In genomic region chr10:93276349-93276763, GRCm38 (mm10) we compare ENCODE assay signal across 8 mouse cellular contexts. TPM values are rescaled to one million over a fixed set of nuclear protein-coding genes. Genes with fewer than 3 reads are reported as not detected.
DNase-seq lines count a peak whose midpoint lies in the region; ATAC-seq and TF ChIP-seq lines count a peak whose summit lies in the region.

No protein-coding gene starts in this region.

- peaks cover 44 to 68% of the 10 kb centered on the region in 2 experiments for H3K4me1 ChIP-seq in heart, embryonic 14.5 days (ENCODE audit: control insufficient read depth in 2 of 2, insufficient read depth in 2 of 2, low read length in 2 of 2)
- peaks cover 15% of the 10 kb centered on the region for H3K4me1 ChIP-seq in kidney, postnatal 0 days (replicated peaks; ENCODE audit: insufficient read depth, low read length)
- peaks cover 11% of the 10 kb centered on the region for H3K4me1 ChIP-seq in liver, embryonic 13.5 days (replicated peaks)
- H3K4me1 ChIP-seq in neural tube, embryonic 14.5 days (ENCODE audit: control insufficient read depth, insufficient read depth, low read length): peaks cover 25% of the 10 kb centered on the region

- H3K4me2 ChIP-seq in heart, embryonic 14.5 days (ENCODE audit: low read length): peak overlapping the region; percentile 58
- peak overlapping the region; percentile 41 for H3K4me2 ChIP-seq in kidney, postnatal 0 days (ENCODE audit: low read length)
- peak overlapping the region; percentile 47 for H3K4me2 ChIP-seq in liver, embryonic 13.5 days
- peak overlapping the region; percentile 47 for H3K4me2 ChIP-seq in neural tube, embryonic 14.5 days (ENCODE audit: low read depth, low read length)

- no peak for TF ChIP-seq CTCF in kidney, postnatal 0 days (IDR thresholded peaks at IDR 0.05; ENCODE audit: low read depth)

- ATAC-seq in heart, embryonic 14.5 days (ENCODE audit: insufficient number of reproducible peaks, insufficient read depth, low FRiP score, low read depth): 0 out of 2 replicates have a peak, but pooled peaks have one; percentile 42
- ATAC-seq in kidney, postnatal 0 days (replicated peaks; ENCODE audit: low FRiP score, low read depth): 0 out of 2 replicates have a peak, but pooled peaks have one; percentile 20
- ATAC-seq in liver, embryonic 13.5 days (ENCODE audit: low read depth): no peak
- peak; percentile 65 for ATAC-seq in neural tube, embryonic 14.5 days (ENCODE audit: low read depth)
- ATAC-seq in megakaryocyte-erythroid progenitor cell, adult 5-6 weeks (replicated peaks; ENCODE audit: low FRiP score, low TSS enrichment, poor library complexity, severe bottlenecking): no peak

- H3K9me3 ChIP-seq in heart, embryonic 14.5 days (ENCODE audit: control insufficient read depth, low read length): no peaks in the 10 kb centered on the region
- no peaks in the 10 kb centered on the region for H3K9me3 ChIP-seq in kidney, postnatal 0 days (replicated peaks; ENCODE audit: low read length)
- H3K9me3 ChIP-seq in liver, embryonic 13.5 days (replicated peaks): no peaks in the 10 kb centered on the region
- no peaks in the 10 kb centered on the region for H3K9me3 ChIP-seq in neural tube, embryonic 14.5 days (ENCODE audit: control insufficient read depth, low read length)

- peak overlapping the region; percentile 19 to 25 for H3K4me3 ChIP-seq in heart, embryonic 14.5 days (ENCODE audit: control insufficient read depth in 1 of 2, insufficient read depth in 1 of 2, low read depth in 1 of 2, low read length in 2 of 2)
- H3K4me3 ChIP-seq in kidney, postnatal 0 days (replicated peaks; ENCODE audit: low read depth, low read length): no peak overlapping the region; the same call in 1 of the 2 replicates
- H3K4me3 ChIP-seq in liver, embryonic 13.5 days (replicated peaks): no peak overlapping the region
- peak overlapping the region; percentile 37 for H3K4me3 ChIP-seq in neural tube, embryonic 14.5 days (ENCODE audit: low read depth, low read length)

- peak overlapping the region; percentile 64 for H3K9ac ChIP-seq in heart, embryonic 14.5 days (ENCODE audit: low read length)
- H3K9ac ChIP-seq in kidney, postnatal 0 days (ENCODE audit: low read depth, low read length): no peak overlapping the region
- 0 out of 2 replicates have a peak overlapping the region, but pooled peaks have one; percentile 26 for H3K9ac ChIP-seq in liver, embryonic 13.5 days
- H3K9ac ChIP-seq in neural tube, embryonic 14.5 days (replicated peaks; ENCODE audit: low read depth, low read length): peak overlapping the region; percentile 50

- H3K27me3 ChIP-seq in heart, embryonic 14.5 days (ENCODE audit: control insufficient read depth, insufficient read depth, low read length): no peaks in the 10 kb centered on the region
- H3K27me3 ChIP-seq in kidney, postnatal 0 days (ENCODE audit: insufficient read depth, low read length): no peaks in the 10 kb centered on the region
- H3K27me3 ChIP-seq in liver, embryonic 13.5 days: no peaks in the 10 kb centered on the region
- no peaks in the 10 kb centered on the region for H3K27me3 ChIP-seq in neural tube, embryonic 14.5 days (ENCODE audit: control insufficient read depth, insufficient read depth, low read length)

- peaks cover 10% of the 10 kb centered on the region for H3K36me3 ChIP-seq in heart, embryonic 14.5 days (ENCODE audit: control insufficient read depth, insufficient read depth, low read length)
- H3K36me3 ChIP-seq in kidney, postnatal 0 days (ENCODE audit: insufficient read depth, low read length): no peaks in the 10 kb centered on the region
- no peaks in the 10 kb centered on the region for H3K36me3 ChIP-seq in liver, embryonic 13.5 days
- no peaks in the 10 kb centered on the region for H3K36me3 ChIP-seq in neural tube, embryonic 14.5 days (ENCODE audit: control insufficient read depth, insufficient read depth, low read length)

- 5% methylated on average over 16 of the region's 16 CpGs for WGBS in heart, embryonic 14.5 days
- WGBS in kidney, postnatal 0 days: 18% methylated on average over 16 of the region's 16 CpGs
- 41% methylated on average over 16 of the region's 16 CpGs for WGBS in liver, embryonic 13.5 days (ENCODE audit: insufficient replicate concordance)
- WGBS in neural tube, embryonic 14.5 days: 2% methylated on average over 16 of the region's 16 CpGs

- H3K27ac ChIP-seq in heart, embryonic 14.5 days (replicated peaks in 1 of 2; ENCODE audit: control insufficient read depth in 1 of 2, insufficient read depth in 1 of 2, low read depth in 2 of 2, low read length in 2 of 2): peak overlapping the region; percentile 27 to 64; a peak in 3 of 4 replicates
- no peak overlapping the region for H3K27ac ChIP-seq in kidney, postnatal 0 days
- no peak overlapping the region for H3K27ac ChIP-seq in liver, embryonic 13.5 days
- H3K27ac ChIP-seq in neural tube, embryonic 14.5 days (ENCODE audit: low read depth, low read length): peak overlapping the region; percentile 84

- DNase-seq in ovary, adult 18-20 months (ENCODE audit: low spot score): peak; percentile 36
- DNase-seq in ovary, postnatal 10 days (ENCODE audit: low spot score): no peak
- DNase-seq in fibroblast of lung, adult 2 months (ENCODE audit: low read depth): peak; percentile 86
- DNase-seq in kidney, postnatal 0 days (ENCODE audit: low spot score): peak; percentile 59
- no peak for DNase-seq in liver, embryonic 13.5 days

RNA-seq across cellular contexts. Expression of gene Elk3, which starts 34.6 kb away (rescaled TPM):
- polyA plus RNA-seq in heart, embryonic 14.5 days (2014; fragmentation: Nextera tagmentation; extraction: Ambion mirVana): 42.8 and 46.5 TPM in 2 replicates
- 50.2 and 53.9 TPM in 2 replicates for polyA plus RNA-seq in kidney, postnatal 0 days (2015; fragmentation: Nextera tagmentation; extraction: Ambion mirVana)
- polyA plus RNA-seq in liver, embryonic 13.5 days (2015; fragmentation: Nextera tagmentation; extraction: Ambion mirVana): 4.2 and 4.7 TPM in 2 replicates
- polyA plus RNA-seq in neural tube, embryonic 14.5 days (2014; fragmentation: Nextera tagmentation; extraction: Ambion mirVana): 5.7 and 10.8 TPM in 2 replicates
- 8.7 and 8.9 TPM in 2 replicates for total RNA-seq in megakaryocyte-erythroid progenitor cell, adult 5-6 weeks (2014; fragmentation: Nextera tagmentation)
- 6.8 and 7.2 TPM in 2 replicates for total RNA-seq in megakaryocyte-erythroid progenitor cell, adult 5-6 weeks (2017)

Comparison
In these comparisons a context has a peak if more than half of its experiments do, and no peak if none do; other contexts are left out.
1. DNase-seq: peak in ovary, adult 18-20 months (single experiment), fibroblast of lung, adult 2 months (single experiment) and kidney, postnatal 0 days (single experiment); none in ovary, postnatal 10 days (single experiment) and liver, embryonic 13.5 days (single experiment).
2. ATAC-seq: peak in heart, embryonic 14.5 days (single experiment), kidney, postnatal 0 days (single experiment) and neural tube, embryonic 14.5 days (single experiment); none in liver, embryonic 13.5 days (single experiment) and megakaryocyte-erythroid progenitor cell, adult 5-6 weeks (single experiment).
3. H3K27ac ChIP-seq: peak in heart, embryonic 14.5 days (2 of 2) and neural tube, embryonic 14.5 days (single experiment); none in kidney, postnatal 0 days (single experiment) and liver, embryonic 13.5 days (single experiment).
4. H3K4me3 ChIP-seq: peak in heart, embryonic 14.5 days (2 of 2) and neural tube, embryonic 14.5 days (single experiment); none in kidney, postnatal 0 days (single experiment) and liver, embryonic 13.5 days (single experiment).
5. Peak in every context shown above with its lines, with median percentiles within 50 percentile points of each other: H3K4me2 ChIP-seq.